Mouse (Mus musculus) CH12.LX (cell line): ENCODE measurements around the gene Zfp661. TPM values are rescaled to one million over a fixed set of nuclear protein-coding genes. Genes with fewer than 3 reads are reported as not detected.

Experiments used
- DNase-seq: peaks from one replicate; pipeline ENCODE4 v3.0.0-alpha.2; 2013; ENCODE audit errors: extremely low read depth
- H3K27ac ChIP-seq: 2 replicates; pipeline ENCODE4 v1.5.1; 2012; ENCODE audit warnings: low read depth, mild to moderate bottlenecking, control low read depth, moderate library complexity; ENCODE audit not compliant: insufficient read depth
- H3K27me3 ChIP-seq: replicated peaks from 2 replicates; pipeline ENCODE3; 2012; ENCODE audit warnings: inconsistent platforms
- H3K36me3 ChIP-seq, 2 experiments: replicated peaks in 1 of 2; 2 replicates each; pipeline versions ENCODE3 to v1.6.1; 2012; ENCODE audit warnings: inconsistent platforms in 1 of 2, low read length in 1 of 2, mild to moderate bottlenecking in 1 of 2, mixed read lengths in 1 of 2, moderate library complexity in 1 of 2; ENCODE audit not compliant: control insufficient read depth in 1 of 2, insufficient read depth in 1 of 2
- H3K4me1 ChIP-seq, 2 experiments: 2 replicates each; pipeline ENCODE4 v1.6.1; 2012; ENCODE audit warnings: inconsistent platforms in 1 of 2, moderate library complexity in 1 of 2; ENCODE audit not compliant: insufficient read depth in 2 of 2, control insufficient read depth in 1 of 2
- H3K4me2 ChIP-seq: 2 replicates; pipeline ENCODE4 v1.6.1; 2012; ENCODE audit warnings: low read depth, mild to moderate bottlenecking, control low read depth; ENCODE audit not compliant: poor library complexity, insufficient read depth, severe bottlenecking
- H3K4me3 ChIP-seq, 3 experiments: fragments of 150-350 bp in 1 of 3; sonication (generic) in 1 of 3; replicated peaks in 1 of 3; 2 replicates each; pipeline versions ENCODE3 to v1.5.1; 2011 to 2012; ENCODE audit warnings: low read depth in 2 of 3, low read length in 2 of 3, mild to moderate bottlenecking in 2 of 3, moderate library complexity in 2 of 3, control low read depth in 1 of 3, improper control_type of control experiment in 1 of 3, inconsistent platforms in 1 of 3, mixed read lengths in 1 of 3; ENCODE audit not compliant: poor library complexity in 1 of 3
- H3K79me2 ChIP-seq: replicated peaks from 2 replicates; pipeline ENCODE4 v1.6.1; 2012; ENCODE audit warnings: mild to moderate bottlenecking, moderate library complexity; ENCODE audit not compliant: control insufficient read depth, poor library complexity, insufficient read depth, severe bottlenecking; ENCODE audit errors: extremely low read depth
- H3K9ac ChIP-seq: 2 replicates; pipeline ENCODE4 v1.6.1; 2012; ENCODE audit warnings: low read depth, mild to moderate bottlenecking, control low read depth, moderate library complexity; ENCODE audit not compliant: insufficient read depth
- H3K9me3 ChIP-seq: replicated peaks from 2 replicates; pipeline ENCODE3; 2012; ENCODE audit warnings: low read length, inconsistent platforms, mixed read lengths
- BHLHE40 ChIP-seq: IDR thresholded peaks from 2 replicates; pipeline ENCODE4 v1.6.1; 2011; ENCODE audit warnings: mild to moderate bottlenecking, low read depth, low read length, improper control_type of control experiment
- CHD1 ChIP-seq: IDR thresholded peaks from 2 replicates; pipeline ENCODE4 v1.6.1; 2012; ENCODE audit warnings: low read depth, low read length, improper control_type of control experiment, inconsistent platforms
- CTCF ChIP-seq, 2 experiments: IDR thresholded peaks in 1 of 2; conservative IDR thresholded peaks in 1 of 2; 2 replicates each; pipeline ENCODE4 v1.5.1; 2011 to 2012; ENCODE audit warnings: low read depth in 2 of 2, low read length in 2 of 2, improper control_type of control experiment in 1 of 2, inconsistent platforms in 1 of 2, mild to moderate bottlenecking in 1 of 2, moderate library complexity in 1 of 2
- ELF1 ChIP-seq: IDR thresholded peaks from 2 replicates; pipeline ENCODE4 v1.6.1; 2014; ENCODE audit warnings: low read depth, mild to moderate bottlenecking, inconsistent platforms, low read length, improper control_type of control experiment
- GABPA ChIP-seq: IDR thresholded peaks from 2 replicates; pipeline ENCODE4 v1.6.1; 2012; ENCODE audit warnings: low read depth, low read length, improper control_type of control experiment, inconsistent platforms; ENCODE audit not compliant: insufficient replicate concordance
- JUN ChIP-seq: IDR thresholded peaks from 2 replicates; pipeline ENCODE4 v1.6.1; 2011; ENCODE audit warnings: low read depth, mild to moderate bottlenecking, low read length, improper control_type of control experiment, moderate library complexity; ENCODE audit not compliant: insufficient read depth
- JUND ChIP-seq: conservative IDR thresholded peaks from 2 replicates; pipeline ENCODE4 v1.6.1; 2011; ENCODE audit warnings: low read depth, low read length, improper control_type of control experiment
- KAT2A ChIP-seq: IDR thresholded peaks from 2 replicates; pipeline ENCODE4 v1.6.1; 2012; ENCODE audit warnings: low read length, improper control_type of control experiment, inconsistent platforms; ENCODE audit not compliant: insufficient replicate concordance
- MAFK ChIP-seq: IDR thresholded peaks from 2 replicates; pipeline ENCODE4 v1.6.1; 2011; ENCODE audit warnings: low read length, improper control_type of control experiment; ENCODE audit not compliant: insufficient replicate concordance
- MAX ChIP-seq: IDR thresholded peaks from 2 replicates; pipeline ENCODE4 v1.6.1; 2011; ENCODE audit warnings: low read length, improper control_type of control experiment
- MAZ ChIP-seq: IDR thresholded peaks from 2 replicates; pipeline ENCODE4 v1.6.1; 2012; ENCODE audit warnings: low read depth, mild to moderate bottlenecking, inconsistent platforms, low read length, improper control_type of control experiment, moderate library complexity
- MXI1 ChIP-seq: IDR thresholded peaks from 2 replicates; pipeline ENCODE4 v1.6.1; 2011; ENCODE audit warnings: mild to moderate bottlenecking, low read depth, low read length, improper control_type of control experiment
- MYC ChIP-seq: IDR thresholded peaks from 2 replicates; pipeline ENCODE4 v1.6.1; 2011; ENCODE audit warnings: low read depth, mild to moderate bottlenecking, improper control_type of control experiment, low read length
- NELFE ChIP-seq: IDR thresholded peaks from 2 replicates; pipeline ENCODE4 v1.6.1; 2011; ENCODE audit warnings: low read depth, low read length, improper control_type of control experiment
- NRF1 ChIP-seq: IDR thresholded peaks from 2 replicates; pipeline ENCODE4 v1.6.1; 2014; ENCODE audit warnings: low read depth, mild to moderate bottlenecking, inconsistent platforms, low read length, improper control_type of control experiment, moderate library complexity
- PAX5 ChIP-seq: IDR thresholded peaks from 2 replicates; pipeline ENCODE4 v1.6.1; 2012; ENCODE audit warnings: low read length, inconsistent platforms, mixed read lengths
- POLR2A ChIP-seq: IDR thresholded peaks from 2 replicates; pipeline ENCODE4 v1.6.1; 2011; ENCODE audit warnings: low read depth, mild to moderate bottlenecking, improper control_type of control experiment, low read length
- POLR2AphosphoS2 ChIP-seq: IDR thresholded peaks from 2 replicates; pipeline ENCODE4 v1.6.1; 2011; ENCODE audit warnings: low read depth, low read length, improper control_type of control experiment
- RAD21 ChIP-seq: IDR thresholded peaks from 2 replicates; pipeline ENCODE4 v1.6.1; 2011; ENCODE audit warnings: low read depth, mild to moderate bottlenecking, low read length, improper control_type of control experiment, moderate library complexity
- RCOR1 ChIP-seq: conservative IDR thresholded peaks from 2 replicates; pipeline ENCODE4 v1.6.1; 2012; ENCODE audit warnings: low read depth, mild to moderate bottlenecking, inconsistent platforms, low read length, improper control_type of control experiment
- SIN3A ChIP-seq: IDR thresholded peaks from 2 replicates; pipeline ENCODE4 v1.6.1; 2012; ENCODE audit warnings: low read length, improper control_type of control experiment, inconsistent platforms
- SMC3 ChIP-seq: IDR thresholded peaks from 2 replicates; pipeline ENCODE4 v1.6.1; 2011; ENCODE audit warnings: low read depth, low read length, improper control_type of control experiment
- TBP ChIP-seq: conservative IDR thresholded peaks from 2 replicates; pipeline ENCODE4 v1.6.1; 2011; ENCODE audit warnings: low read depth, low read length, improper control_type of control experiment
- TCF12 ChIP-seq: IDR thresholded peaks from 2 replicates; pipeline ENCODE4 v1.6.1; 2014; ENCODE audit warnings: low read depth, mild to moderate bottlenecking, inconsistent platforms, low read length, improper control_type of control experiment
- USF1 ChIP-seq: IDR thresholded peaks from 2 replicates; pipeline ENCODE4 v1.6.1; 2014; ENCODE audit warnings: low read depth, mild to moderate bottlenecking, inconsistent platforms, low read length, improper control_type of control experiment
- ZMIZ1 ChIP-seq: IDR thresholded peaks from 2 replicates; pipeline ENCODE4 v1.6.1; 2012; ENCODE audit warnings: low read depth, mild to moderate bottlenecking, inconsistent platforms, low read length, improper control_type of control experiment
- ZNF384 ChIP-seq: IDR thresholded peaks from 2 replicates; pipeline ENCODE4 v1.6.1; 2012; ENCODE audit warnings: low read depth, low read length, improper control_type of control experiment, inconsistent platforms
- dilution Hi-C: fragments of 300-500 bp; cut with MboI; formaldehyde crosslinking; loops from 2 replicates; pipeline ENCODE4 v1.14.3; 2020; ENCODE audit warnings: low sequenced_read_pairs; ENCODE audit not compliant: extremely low pct_unique_long_range_greater_than_20kb, extremely low pct_ligation_motif_present
- in situ Hi-C: fragments of 300-500 bp; cut with MboI; formaldehyde crosslinking; loops from 3 replicates; pipeline ENCODE4 v1.14.3; 2019; ENCODE audit warnings: low sequenced_read_pairs, low pct_ligation_motif_present, low pct_unique_long_range_greater_than_20kb, mixed read lengths
- polyA plus RNA-seq: library from polyadenylated mRNA; unstranded; fragments of >175 nt; gene quantifications from 2 replicates; pipeline ENCODE4 v1.2.1, GENCODE M21; 2012; ENCODE audit warnings: low read depth; ENCODE audit not compliant: insufficient read length
- total RNA-seq, 2 experiments: library from RNA; depleted of rRNA; stranded (reverse); fragments of 300-350 nt in 1 of 2; fragments of >200 nt in 1 of 2; gene quantifications; 2 replicates each; pipeline ENCODE4 v1.2.3; 2012 to 2014

Gene Zfp661
- total and polyA plus RNA-seq, 3 experiments, result 3.2 to 5.9 (median 4.7) TPM

- H3K36me3 ChIP-seq, result peaks cover 30 to 45% of the 10 kb centered on the region in 2 experiments
- in situ Hi-C loops (no loop called here), dilution Hi-C loops (no loop called here)
- peak in 1 of 2 experiments; percentile 60; a peak in 2 of 4 replicates for TF ChIP-seq CTCF (conservative IDR thresholded peaks at IDR 0.05 in 1 of 2, IDR thresholded peaks at IDR 0.05 in 1 of 2; ENCODE audit: low read depth in 2 of 2, low read length in 2 of 2)
- peak; percentile 35 for TF ChIP-seq RAD21
- TF ChIP-seq MAZ, result no peak
- no peak for TF ChIP-seq KAT2A
- TF ChIP-seq NELFE, result no peak
- peak; percentile 42 for TF ChIP-seq SMC3
- H3K4me2 ChIP-seq, result peak overlapping the region; percentile 72
- H3K4me1 ChIP-seq, result peaks cover 2 to 36% of the 10 kb centered on the region in 2 experiments; a peak in 2 of 4 replicates
- DNase-seq, result peak; percentile 38
- no peaks in the 10 kb centered on the region for H3K27me3 ChIP-seq
- H3K79me2 ChIP-seq, result peaks cover 35% of the 10 kb centered on the region
- H3K9ac ChIP-seq, result peak overlapping the region; percentile 41
- H3K4me3 ChIP-seq, result peak overlapping the region; percentile 71 to 89 (median 71)
- no peaks in the 10 kb centered on the region for H3K9me3 ChIP-seq
- H3K27ac ChIP-seq, result no peak overlapping the region; the same call in 1 of the 2 replicates
Measured at GRCm38 (mm10) chr2:127590840-127591239, 3.9 kb upstream of the Zfp661 start.

GRCm38 (mm10) chr2:127590204-127590603 lies 3.3 kb upstream of the Zfp661 start:
- H3K27ac ChIP-seq, result peak overlapping the region; percentile 18; the same call in 1 of the 2 replicates
- H3K4me3 ChIP-seq, result peak overlapping the region; percentile 71 to 89 (median 71)
- H3K27me3 ChIP-seq, result no peaks in the 10 kb centered on the region
- H3K4me2 ChIP-seq, result peak overlapping the region; percentile 72
- peaks cover 2 to 37% of the 10 kb centered on the region in 2 experiments; a peak in 2 of 4 replicates for H3K4me1 ChIP-seq
- H3K9ac ChIP-seq, result peak overlapping the region; percentile 41
- TF ChIP-seq MXI1 (peak; percentile 74; the same call in 1 of the 2 replicates), TCF12 (0 out of 2 replicates have a peak, but pooled peaks have one; percentile 43), POLR2A (peak; percentile 75), MYC (0 out of 2 replicates have a peak, but pooled peaks have one; percentile 56), POLR2AphosphoS2 (peak; percentile 66; the same call in 1 of the 2 replicates), MAFK (no peak), KAT2A (no peak), JUND (no peak), ZMIZ1 (no peak), MAX (peak; percentile 55; the same call in 1 of the 2 replicates), CHD1 (peak; percentile 94; the same call in 1 of the 2 replicates), GABPA (no peak), NELFE (peak; percentile 68), USF1 (no peak), NRF1 (peak; percentile 97), JUN (no peak), ZNF384 (no peak), PAX5 (no peak), ELF1 (0 out of 2 replicates have a peak, but pooled peaks have one; percentile 10), SMC3 (no peak), TBP (peak; percentile 61; the same call in 1 of the 2 replicates), RCOR1 (no peak), SIN3A (peak; percentile 72), BHLHE40 (no peak)
- peaks cover 25 to 38% of the 10 kb centered on the region in 2 experiments for H3K36me3 ChIP-seq
- peaks cover 35% of the 10 kb centered on the region for H3K79me2 ChIP-seq
- dilution Hi-C loops (no loop called here), in situ Hi-C loops (no loop called here)
- no peaks in the 10 kb centered on the region for H3K9me3 ChIP-seq
- DNase-seq, result peak; percentile 82
